Mouse (Mus musculus): ENCODE data around the gene Shoc2. TPM values are rescaled to one million over a fixed set of nuclear protein-coding genes. Genes with fewer than 3 reads are reported as not detected.
"Not testable (repeated sequence)": the region's sequence is repeated elsewhere in the genome, so short reads cannot be mapped to it uniquely, and the experiment has no call there.

The Shoc2 gene
- polyA plus RNA-seq, 1 experiment from 2014 or later = 31.7 TPM

GRCm38 (mm10) chr19:53942342-53942741 lies 1.8 kb upstream of the Shoc2 start:
- DNase-seq (ENCODE audit: low spot score) (no peak), ATAC-seq (ENCODE audit: low FRiP score, low TSS enrichment) (no peak)
- 0 out of 2 replicates have a peak overlapping the region, but pooled peaks have one; percentile 6 for H3K27ac ChIP-seq (replicated peaks)
- no peaks in the 10 kb centered on the region for H3K9me3 ChIP-seq (ENCODE audit: control insufficient read depth, low read length)
- H3K4me3 ChIP-seq (ENCODE audit: low read depth, low read length) = no peak overlapping the region
- no peak overlapping the region for H3K9ac ChIP-seq (ENCODE audit: low read length)
- H3K27me3 ChIP-seq (ENCODE audit: control insufficient read depth, insufficient read depth, low read length) = no peaks in the 10 kb centered on the region
- TF ChIP-seq EP300 (optimal IDR thresholded peaks at IDR 0.05) = no peak
- no peak for TF ChIP-seq CTCF (IDR thresholded peaks at IDR 0.05; ENCODE audit: low read depth)
- H3K4me2 ChIP-seq (replicated peaks; ENCODE audit: low read depth) = 0 out of 2 replicates have a peak overlapping the region, but pooled peaks have one; percentile 1
- H3K4me1 ChIP-seq (replicated peaks; ENCODE audit: control insufficient read depth, insufficient read depth) = peaks cover 2% of the 10 kb centered on the region; the same call in 1 of the 2 replicates
- H3K36me3 ChIP-seq (ENCODE audit: control insufficient read depth, insufficient read depth, low read length) = no peaks in the 10 kb centered on the region
- 80% methylated on average over 2 of the region's 2 CpGs for WGBS

- TF ChIP-seq EP300 (optimal IDR thresholded peaks at IDR 0.05) = no peak
Measured at GRCm38 (mm10) chr19:53944786-53945169, 672 bp downstream of the Shoc2 start.

DNA sequence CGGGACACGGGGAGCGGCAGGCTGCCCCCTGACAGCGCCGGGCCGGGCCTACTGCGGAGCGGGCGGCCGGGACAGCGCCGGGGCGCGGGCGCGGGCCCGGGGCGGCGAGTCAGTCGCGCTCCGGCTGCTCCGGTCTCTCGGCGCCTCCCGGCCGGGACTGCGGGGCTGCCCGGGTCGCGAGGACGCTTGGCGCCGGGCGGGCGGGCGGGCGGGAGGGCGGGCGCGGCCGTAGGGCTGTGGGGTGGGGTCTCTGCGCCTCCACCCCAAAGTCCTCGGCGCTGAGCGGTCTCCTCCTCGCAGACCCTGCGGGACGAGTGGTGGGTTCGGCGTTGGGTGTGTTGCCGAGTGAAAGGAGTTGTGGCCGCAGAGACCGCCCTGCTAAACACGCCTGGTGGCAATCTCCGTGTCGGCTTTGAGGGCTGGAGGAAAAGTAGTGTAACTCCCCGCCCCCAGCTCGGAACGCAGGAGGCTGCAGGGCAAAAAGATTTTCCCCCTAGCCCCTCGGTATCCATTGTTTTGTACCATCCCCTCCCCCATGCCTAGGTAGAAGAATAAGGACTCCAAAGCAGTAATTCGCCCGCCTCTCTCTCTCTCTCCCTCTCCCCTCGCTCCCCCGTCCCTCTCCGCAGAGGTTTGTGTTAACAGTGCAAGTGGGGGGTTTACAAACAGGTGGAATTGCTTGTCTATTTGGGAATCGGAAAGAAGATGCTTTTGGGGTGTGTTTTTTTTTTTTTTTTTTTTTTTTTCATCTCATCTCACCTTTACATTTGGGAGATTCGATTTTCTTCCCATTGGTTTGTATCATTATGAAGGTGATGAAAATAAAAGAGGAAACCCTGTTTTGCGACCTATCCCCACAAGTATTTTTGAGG lies 1.3 kb downstream of the Shoc2 start:
- Histone ChIP-seq H3K36me3 (ENCODE audit: control insufficient read depth, insufficient read depth, low read length) (no peaks in the 10 kb centered on the region), H3K27me3 (ENCODE audit: control insufficient read depth, insufficient read depth, low read length) (no peaks in the 10 kb centered on the region), H3K4me2 (replicated peaks; ENCODE audit: low read depth) (peak overlapping the region; percentile 75), H3K4me3 (ENCODE audit: low read depth, low read length) (peak overlapping the region; percentile 91), H3K9ac (ENCODE audit: low read length) (peak overlapping the region; percentile 96), H3K9me3 (ENCODE audit: control insufficient read depth, low read length) (no peaks in the 10 kb centered on the region), H3K4me1 (replicated peaks; ENCODE audit: control insufficient read depth, insufficient read depth) (peaks cover 2% of the 10 kb centered on the region; the same call in 1 of the 2 replicates), H3K27ac (replicated peaks) (peak overlapping the region; percentile 98)
- WGBS = under 1% methylated on average over 53 of the region's 69 CpGs
- DNase-seq (ENCODE audit: low spot score) (peak; percentile 71), ATAC-seq (ENCODE audit: low FRiP score, low TSS enrichment) (no peak)
- TF ChIP-seq CTCF (IDR thresholded peaks at IDR 0.05; ENCODE audit: low read depth) = no peak

More at GRCm38 (mm10) chr19:53944786-53945169, 672 bp downstream of the Shoc2 start:
- DNase-seq (ENCODE audit: low spot score) (no peak), ATAC-seq (ENCODE audit: low FRiP score, low TSS enrichment) (no peak)
- Histone ChIP-seq H3K4me3 (ENCODE audit: low read depth, low read length) (peak overlapping the region; percentile 91), H3K27ac (replicated peaks) (peak overlapping the region; percentile 98), H3K9ac (ENCODE audit: low read length) (peak overlapping the region; percentile 96), H3K27me3 (ENCODE audit: control insufficient read depth, insufficient read depth, low read length) (no peaks in the 10 kb centered on the region), H3K36me3 (ENCODE audit: control insufficient read depth, insufficient read depth, low read length) (no peaks in the 10 kb centered on the region), H3K4me1 (replicated peaks; ENCODE audit: control insufficient read depth, insufficient read depth) (peaks cover 2% of the 10 kb centered on the region; the same call in 1 of the 2 replicates), H3K4me2 (replicated peaks; ENCODE audit: low read depth) (peak overlapping the region; percentile 75), H3K9me3 (ENCODE audit: control insufficient read depth, low read length) (no peaks in the 10 kb centered on the region)
- 0% methylated on average over 21 of the region's 47 CpGs for WGBS

DNA sequence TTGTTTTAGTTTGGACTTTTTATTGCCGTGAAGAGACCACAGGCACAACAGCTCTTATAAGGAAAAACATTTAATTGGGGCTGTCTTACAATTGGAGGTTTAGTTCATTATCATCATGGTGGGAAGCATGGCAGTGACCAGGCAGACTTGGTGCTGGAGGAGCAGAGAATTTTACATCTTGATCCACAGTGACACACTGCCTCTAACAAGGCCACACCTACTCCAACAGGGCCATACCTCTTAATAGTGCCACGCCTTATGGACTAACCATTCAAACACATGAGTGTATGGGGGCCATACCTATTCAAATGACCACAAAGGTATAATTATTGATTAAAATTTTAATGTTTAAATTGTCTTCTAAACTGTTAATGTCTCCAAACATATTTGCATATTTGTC lies 13.4 kb downstream of the Shoc2 start:
- Histone ChIP-seq H3K4me2 (replicated peaks; ENCODE audit: low read depth) (no peak overlapping the region), H3K27ac (replicated peaks) (no peak overlapping the region), H3K9me3 (ENCODE audit: control insufficient read depth, low read length) (no peaks in the 10 kb centered on the region), H3K27me3 (ENCODE audit: control insufficient read depth, insufficient read depth, low read length) (no peaks in the 10 kb centered on the region), H3K4me1 (replicated peaks; ENCODE audit: control insufficient read depth, insufficient read depth) (no peaks in the 10 kb centered on the region), H3K36me3 (ENCODE audit: control insufficient read depth, insufficient read depth, low read length) (no peaks in the 10 kb centered on the region), H3K4me3 (ENCODE audit: low read depth, low read length) (no peak overlapping the region), H3K9ac (ENCODE audit: low read length) (no peak overlapping the region)
- TF ChIP-seq CTCF (IDR thresholded peaks at IDR 0.05; ENCODE audit: low read depth) = no peak
- TF ChIP-seq EP300 (optimal IDR thresholded peaks at IDR 0.05) = no peak
- 79% methylated on average over 2 of the region's 2 CpGs for WGBS
- ATAC-seq (ENCODE audit: low FRiP score, low TSS enrichment) (peak; percentile 66; the same call in 1 of the 2 replicates), DNase-seq (ENCODE audit: low spot score) (no peak)

- no peak overlapping the region for H3K9ac ChIP-seq (ENCODE audit: low read length)
- no peak overlapping the region for H3K4me3 ChIP-seq (ENCODE audit: low read depth, low read length)
- no peaks in the 10 kb centered on the region for H3K27me3 ChIP-seq (ENCODE audit: control insufficient read depth, insufficient read depth, low read length)
- no peaks in the 10 kb centered on the region for H3K4me1 ChIP-seq (replicated peaks; ENCODE audit: control insufficient read depth, insufficient read depth)
- DNase-seq (ENCODE audit: low spot score) = no peak
- no peak for ATAC-seq (ENCODE audit: low FRiP score, low TSS enrichment)
- no peak overlapping the region for H3K27ac ChIP-seq (replicated peaks)
- no peaks in the 10 kb centered on the region for H3K9me3 ChIP-seq (ENCODE audit: control insufficient read depth, low read length)
- TF ChIP-seq EP300 (optimal IDR thresholded peaks at IDR 0.05) (no peak), CTCF (IDR thresholded peaks at IDR 0.05; ENCODE audit: low read depth) (no peak)
- no peak overlapping the region for H3K4me2 ChIP-seq (replicated peaks; ENCODE audit: low read depth)
- 81% methylated on average over 4 of the region's 4 CpGs for whole genome bisulfite sequencing
- no peaks in the 10 kb centered on the region for H3K36me3 ChIP-seq (ENCODE audit: control insufficient read depth, insufficient read depth, low read length)
Measured at GRCm38 (mm10) chr19:53962511-53962910, 18.4 kb downstream of the Shoc2 start.

DNA sequence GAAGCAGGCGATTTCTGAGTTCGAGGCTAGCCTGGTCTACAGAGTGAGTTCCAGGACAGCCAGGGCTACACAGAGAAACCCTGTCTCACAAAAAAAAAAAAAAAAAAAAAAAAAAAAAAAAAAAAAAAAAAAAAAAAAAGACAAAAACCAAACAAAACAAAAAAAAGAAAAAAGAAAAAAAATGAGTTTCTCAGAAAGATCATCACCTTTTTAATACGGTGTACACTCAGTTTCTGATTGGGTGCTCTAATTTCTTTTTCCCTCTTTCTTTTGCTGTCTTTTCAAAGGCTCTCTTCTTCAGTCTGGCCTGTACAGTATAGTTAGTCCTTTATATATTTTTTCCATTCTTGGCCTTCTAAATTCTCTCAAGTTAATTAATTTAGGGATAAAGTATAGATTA lies 20.2 kb downstream of the Shoc2 start:
- H3K9ac ChIP-seq (ENCODE audit: low read length); ATAC-seq (ENCODE audit: low FRiP score, low TSS enrichment): not testable (repeated sequence)
- 89% methylated on average over 3 of the region's 3 CpGs for WGBS

More for the DNA sequence above, 20.2 kb downstream of the Shoc2 start:
- not testable (repeated sequence) for H3K27ac ChIP-seq (replicated peaks); H3K4me3 ChIP-seq (ENCODE audit: low read depth, low read length); H3K36me3 ChIP-seq (ENCODE audit: control insufficient read depth, insufficient read depth, low read length); H3K9me3 ChIP-seq (ENCODE audit: control insufficient read depth, low read length); H3K4me1 ChIP-seq (replicated peaks; ENCODE audit: control insufficient read depth, insufficient read depth); H3K27me3 ChIP-seq (ENCODE audit: control insufficient read depth, insufficient read depth, low read length); DNase-seq (ENCODE audit: low spot score); H3K4me2 ChIP-seq (replicated peaks; ENCODE audit: low read depth)
